In genomic region chr10:80405481-80406173, GRCm38 (mm10) we compare ENCODE assay signal across 9 mouse cellular contexts. TPM values are rescaled to one million over a fixed set of nuclear protein-coding genes. Genes with fewer than 3 reads are reported as not detected.
DNase-seq lines count a peak whose midpoint lies in the region; ATAC-seq and TF ChIP-seq lines count a peak whose summit lies in the region.
"Had no signal": no experiment of that assay in that cellular context is flagged by ENCODE, and none has a peak within 500 bp of the region (broad histone marks: within the 10 kb centered on the region; RNA-seq: fewer than 3 reads in every experiment).

No protein-coding gene starts in this region.

- no peaks in the 10 kb centered on the region; the same call in 1 of the 2 replicates for H3K9me3 ChIP-seq in heart, embryonic 10.5 days
- H3K9me3 ChIP-seq in ES-E14 (ENCODE audit: control insufficient read depth, insufficient read depth, low read depth, low read length): no peaks in the 10 kb centered on the region
- H3K9me3 ChIP-seq in heart, embryonic 16.5 days (replicated peaks; ENCODE audit: control insufficient read depth, low read length): no peaks in the 10 kb centered on the region
- no peaks in the 10 kb centered on the region for H3K9me3 ChIP-seq in midbrain, embryonic 11.5 days (ENCODE audit: control insufficient read depth, low read length)

- peak overlapping the region; percentile 74 for H3K4me2 ChIP-seq in heart, embryonic 16.5 days (ENCODE audit: low read depth, low read length)
- H3K4me2 ChIP-seq in midbrain, embryonic 11.5 days: peak overlapping the region; percentile 95

- H3K4me1 ChIP-seq in heart, embryonic 10.5 days: peaks cover 35% of the 10 kb centered on the region
- H3K4me1 ChIP-seq in ES-E14 (ENCODE audit: control insufficient read depth in 2 of 2, insufficient read depth in 2 of 2, low read length in 2 of 2, poor library complexity in 1 of 2): peaks cover 0 to 10% of the 10 kb centered on the region in 2 experiments; a peak in 2 of 4 replicates
- H3K4me1 ChIP-seq in heart, embryonic 16.5 days (ENCODE audit: control insufficient read depth, insufficient read depth, low read length): peaks cover 31% of the 10 kb centered on the region
- H3K4me1 ChIP-seq in midbrain, embryonic 11.5 days (ENCODE audit: control insufficient read depth, insufficient read depth, low read length): peaks cover 19% of the 10 kb centered on the region

- no peak for ATAC-seq in heart, embryonic 16.5 days (replicated peaks; ENCODE audit: extremely low read depth, insufficient read depth, low FRiP score)
- no peak for ATAC-seq in midbrain, embryonic 11.5 days (ENCODE audit: low FRiP score)
- ATAC-seq: Patski had no signal

- H3K36me3 ChIP-seq in heart, embryonic 10.5 days: peaks cover 60% of the 10 kb centered on the region
- peaks cover 42% of the 10 kb centered on the region for H3K36me3 ChIP-seq in ES-E14 (ENCODE audit: control insufficient read depth, insufficient read depth, low read length, poor library complexity, severe bottlenecking)
- peaks cover 34% of the 10 kb centered on the region for H3K36me3 ChIP-seq in heart, embryonic 16.5 days (ENCODE audit: control insufficient read depth, insufficient read depth)
- peaks cover 24% of the 10 kb centered on the region for H3K36me3 ChIP-seq in midbrain, embryonic 11.5 days (ENCODE audit: control insufficient read depth, insufficient read depth, low read length)

- 55% methylated on average over 10 of the region's 10 CpGs for WGBS in heart, embryonic 10.5 days
- 44% methylated on average over 10 of the region's 10 CpGs for WGBS in heart, embryonic 16.5 days
- 62% methylated on average over 10 of the region's 10 CpGs for WGBS in midbrain, embryonic 11.5 days

- peak overlapping the region; percentile 83 for H3K4me3 ChIP-seq in heart, embryonic 10.5 days
- H3K4me3 ChIP-seq in ES-E14 (ENCODE audit: insufficient read depth in 1 of 2, low read depth in 1 of 2, low read length in 2 of 2, poor library complexity in 1 of 2, severe bottlenecking in 1 of 2): peak overlapping the region; percentile 77 to 86
- H3K4me3 ChIP-seq in heart, embryonic 16.5 days (ENCODE audit: low read length): peak overlapping the region; percentile 70
- peak overlapping the region; percentile 83 for H3K4me3 ChIP-seq in midbrain, embryonic 11.5 days (ENCODE audit: low read depth, low read length)

- DNase-seq in heart, embryonic 10.5 days (ENCODE audit: low spot score): no peak
- no peak for DNase-seq in heart, adult 8-10 months (ENCODE audit: low spot score)
- no peak for DNase-seq in ES-E14 (ENCODE audit: low read depth, low spot score)
- DNase-seq in midbrain, embryonic 11.5 days (ENCODE audit: low spot score, missing footprints): no peak
- DNase-seq in right cerebral cortex, postnatal 4 days: no peak
- DNase-seq in cerebellum, postnatal 14 days: no peak
- no peak for DNase-seq in left cerebral cortex, adult 9 months (ENCODE audit: low spot score in 2 of 2)

- H3K27me3 ChIP-seq in heart, embryonic 10.5 days (ENCODE audit: insufficient read depth, poor library complexity, severe bottlenecking): no peaks in the 10 kb centered on the region
- no peaks in the 10 kb centered on the region for H3K27me3 ChIP-seq in heart, embryonic 16.5 days (ENCODE audit: control insufficient read depth, insufficient read depth, low read length)
- H3K27me3 ChIP-seq in midbrain, embryonic 11.5 days (ENCODE audit: control insufficient read depth, insufficient read depth, low read length): no peaks in the 10 kb centered on the region
- H3K27me3 ChIP-seq: Patski had no signal

- H3K27ac ChIP-seq in heart, embryonic 10.5 days: peak overlapping the region; percentile 90
- H3K27ac ChIP-seq in ES-E14 (ENCODE audit: insufficient read depth, low read depth, low read length, poor library complexity, severe bottlenecking): no peak overlapping the region
- H3K27ac ChIP-seq in heart, embryonic 16.5 days (ENCODE audit: low read length): 0 out of 2 replicates have a peak overlapping the region, but pooled peaks have one; percentile 75
- H3K27ac ChIP-seq in midbrain, embryonic 11.5 days (ENCODE audit: low read depth, low read length): no peak overlapping the region

- peak overlapping the region; percentile 89 for H3K9ac ChIP-seq in ES-E14 (ENCODE audit: insufficient read depth, low read depth, low read length, poor library complexity, severe bottlenecking)
- peak overlapping the region; percentile 84 for H3K9ac ChIP-seq in heart, embryonic 16.5 days (ENCODE audit: low read length)
- peak overlapping the region; percentile 88 for H3K9ac ChIP-seq in midbrain, embryonic 11.5 days (ENCODE audit: low read length)

- in situ Hi-C loops in ES-E14 (cut with MboI; ENCODE audit: low sequenced_read_pairs in 2 of 2, unreplicated experiment in 2 of 2): no loop called here

TF ChIP-seq in ES-E14, 5 proteins besides CTCF, POLR2A, EP300 and RAD21:
- TF ChIP-seq ZC3H11A (IDR thresholded peaks at IDR 0.05; ENCODE audit: borderline replicate concordance, low read depth, low read length) (no peak), MAFK (IDR thresholded peaks at IDR 0.05; ENCODE audit: insufficient read depth, low read depth, low read length) (no peak), ZNF384 (IDR thresholded peaks at IDR 0.05; ENCODE audit: low read depth, low read length) (no peak), HCFC1 (IDR thresholded peaks at IDR 0.05; ENCODE audit: borderline replicate concordance, insufficient read depth, low read length) (no peak), CHD2 (IDR thresholded peaks at IDR 0.05; ENCODE audit: low read depth, low read length) (no peak)

RNA-seq across cellular contexts. Expression of gene Uqcr11, which starts 1.0 kb away (rescaled TPM):
- 973 and 1,195 TPM in 2 replicates for polyA plus RNA-seq in heart, embryonic 10.5 days (2016; fragmentation: Nextera tagmentation; extraction: Ambion mirVana)
- 1,000 to 10,000 TPM; 1,795 to 2,190 (median 1,939) TPM for total RNA-seq in heart, adult 8-10 months (2022)
- total RNA-seq in ES-E14 (2012; rRNA removed): 995 and 1,362 TPM in 2 replicates
- 1,492 and 1,877 TPM in 2 replicates for polyA plus RNA-seq in heart, embryonic 16.5 days (2015; fragmentation: Nextera tagmentation; extraction: Ambion mirVana)
- polyA plus RNA-seq in midbrain, embryonic 11.5 days (2014; fragmentation: Nextera tagmentation; extraction: Ambion mirVana): 404 and 476 TPM in 2 replicates

RNA-seq across cellular contexts. Expression of gene Mbd3, which starts 6.3 kb away (rescaled TPM):
- polyA plus RNA-seq in heart, embryonic 10.5 days (2016; fragmentation: Nextera tagmentation; extraction: Ambion mirVana): 237 and 315 TPM in 2 replicates
- 100 to 1,000 TPM in 1 of 4 experiments, 10 to 100 TPM in 3; 92.9 to 107 (median 97.0) TPM for total RNA-seq in heart, adult 8-10 months (2022)
- 131 and 134 TPM in 2 replicates for total RNA-seq in ES-E14 (2012; rRNA removed)
- 136 and 155 TPM in 2 replicates for polyA plus RNA-seq in heart, embryonic 16.5 days (2015; fragmentation: Nextera tagmentation; extraction: Ambion mirVana)
- 222 and 252 TPM in 2 replicates for polyA plus RNA-seq in midbrain, embryonic 11.5 days (2014; fragmentation: Nextera tagmentation; extraction: Ambion mirVana)

RNA-seq across cellular contexts. Expression of gene Mex3d, which starts 18.2 kb away (rescaled TPM):
- 2.1 and 5.0 TPM in 2 replicates for polyA plus RNA-seq in heart, embryonic 10.5 days (2016; fragmentation: Nextera tagmentation; extraction: Ambion mirVana)
- total RNA-seq in heart, adult 8-10 months (2022): 1 to 10 TPM; 5.9 to 9.8 (median 8.3) TPM
- total RNA-seq in ES-E14 (2012; rRNA removed): 27.1 and 28.9 TPM in 2 replicates
- polyA plus RNA-seq in heart, embryonic 16.5 days (2015; fragmentation: Nextera tagmentation; extraction: Ambion mirVana): 2.8 TPM in 2 replicates
- 11.8 and 12.4 TPM in 2 replicates for polyA plus RNA-seq in midbrain, embryonic 11.5 days (2014; fragmentation: Nextera tagmentation; extraction: Ambion mirVana)

RNA-seq across cellular contexts. Expression of gene Tcf3, which starts 27.8 kb away (rescaled TPM):
- polyA plus RNA-seq in heart, embryonic 10.5 days (2016; fragmentation: Nextera tagmentation; extraction: Ambion mirVana): 80.6 and 140 TPM in 2 replicates
- total RNA-seq in heart, adult 8-10 months (2022): 10 to 100 TPM; 15.8 to 18.0 (median 17.6) TPM
- total RNA-seq in ES-E14 (2012; rRNA removed): 90.9 and 108 TPM in 2 replicates
- 41.9 and 47.0 TPM in 2 replicates for polyA plus RNA-seq in heart, embryonic 16.5 days (2015; fragmentation: Nextera tagmentation; extraction: Ambion mirVana)
- polyA plus RNA-seq in midbrain, embryonic 11.5 days (2014; fragmentation: Nextera tagmentation; extraction: Ambion mirVana): 135 and 154 TPM in 2 replicates

RNA-seq across cellular contexts. Expression of gene Plk5, which starts 49.4 kb away (rescaled TPM):
- polyA plus RNA-seq in heart, embryonic 10.5 days (2016; fragmentation: Nextera tagmentation; extraction: Ambion mirVana): 0.16 TPM in 1 of 2 replicates, not detected in the other
- total RNA-seq in heart, adult 8-10 months (2022): 1 to 10 TPM in 2 of 4 experiments, under 1 TPM in 2; 0.91 to 1.3 (median 1.1) TPM
- 6.0 and 17.4 TPM in 2 replicates for total RNA-seq in ES-E14 (2012; rRNA removed)
- polyA plus RNA-seq in heart, embryonic 16.5 days (2015; fragmentation: Nextera tagmentation; extraction: Ambion mirVana): 0.07 and 0.14 TPM in 2 replicates
- polyA plus RNA-seq in midbrain, embryonic 11.5 days (2014; fragmentation: Nextera tagmentation; extraction: Ambion mirVana): 0.05 and 0.22 TPM in 2 replicates

Comparison
In these comparisons a context has a peak if more than half of its experiments do, and no peak if none do; other contexts are left out.
1. H3K27ac ChIP-seq: peak in heart, embryonic 10.5 days (single experiment) and heart, embryonic 16.5 days (single experiment); none in ES-E14 (single experiment) and midbrain, embryonic 11.5 days (single experiment).
2. Peak in every context shown above with its lines, with median percentiles within 50 percentile points of each other: H3K4me3 ChIP-seq and H3K9ac ChIP-seq.